Mouse (Mus musculus): Measurements from ENCODE around the gene Sncg. TPM values are rescaled to one million over a fixed set of nuclear protein-coding genes. Genes with fewer than 3 reads are reported as not detected.

Gene Sncg
- polyA plus RNA-seq, 1 experiment from 2014 or later = 37.9 TPM

DNA sequence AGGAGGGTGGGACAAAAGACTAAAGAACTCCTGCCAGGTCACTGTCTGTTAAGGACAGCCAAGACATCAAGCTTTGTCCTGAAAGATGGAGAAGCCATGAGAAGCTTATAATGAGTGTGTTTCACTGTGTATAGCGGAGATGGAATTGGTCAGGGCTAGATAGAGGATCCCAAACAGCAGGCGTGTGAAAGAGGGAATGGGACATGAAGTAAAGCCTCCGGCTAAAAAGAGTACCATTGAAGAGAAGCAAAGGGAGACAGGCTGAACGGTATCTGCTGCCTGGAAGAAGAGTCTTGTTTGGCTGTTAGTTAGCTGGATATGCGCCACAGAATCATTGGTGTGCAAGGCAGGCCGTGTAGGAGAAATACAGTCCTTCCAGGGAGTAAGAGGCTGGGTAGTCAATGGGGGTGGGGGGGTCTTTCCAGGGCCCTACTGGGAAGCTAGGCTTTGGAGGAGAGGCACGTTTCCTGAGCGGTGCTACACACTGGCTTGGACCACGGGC lies 43.9 kb downstream of the Sncg start:
- Histone ChIP-seq H3K4me2 (ENCODE audit: low read depth, low read length) (no peak overlapping the region), H3K27me3 (replicated peaks; ENCODE audit: control insufficient read depth, insufficient read depth, low read length) (no peaks in the 10 kb centered on the region), H3K9me3 (ENCODE audit: control insufficient read depth, low read length) (no peaks in the 10 kb centered on the region), H3K4me1 (ENCODE audit: control insufficient read depth, insufficient read depth, low read length) (no peaks in the 10 kb centered on the region), H3K36me3 (ENCODE audit: control insufficient read depth, insufficient read depth, low read length) (peaks cover 18% of the 10 kb centered on the region), H3K9ac (ENCODE audit: low read depth, low read length) (no peak overlapping the region), H3K4me3 (ENCODE audit: low read length) (no peak overlapping the region), H3K27ac (ENCODE audit: low read length) (no peak overlapping the region)
- no peak for ATAC-seq
- WGBS = 90% methylated on average over 9 of the region's 9 CpGs

DNA sequence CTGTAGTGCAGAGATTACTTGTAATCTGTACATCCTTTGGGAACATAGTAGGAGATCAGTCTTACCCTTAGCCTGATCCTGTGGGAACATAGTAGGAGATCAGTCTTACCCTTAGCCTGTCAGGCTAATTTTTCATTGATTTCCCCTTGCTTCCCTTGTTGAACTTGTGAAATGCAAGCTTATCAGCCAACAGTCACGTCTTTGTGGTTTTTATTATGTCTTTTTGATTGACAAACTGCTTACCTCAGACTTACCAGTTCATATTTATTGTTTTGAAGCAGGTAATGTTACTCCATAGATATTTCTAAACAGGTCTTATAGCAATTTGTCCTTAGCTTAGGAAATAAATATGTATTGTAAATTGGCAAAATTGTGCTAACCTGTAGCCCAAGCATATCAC lies 47.0 kb downstream of the Sncg start:
- no peaks in the 10 kb centered on the region for H3K27me3 ChIP-seq (replicated peaks; ENCODE audit: control insufficient read depth, insufficient read depth, low read length)
- H3K9me3 ChIP-seq (ENCODE audit: control insufficient read depth, low read length) = no peaks in the 10 kb centered on the region
- H3K4me2 ChIP-seq (ENCODE audit: low read depth, low read length) = no peak overlapping the region
- 55% methylated on average over 1 of the region's 1 CpGs for WGBS
- no peak overlapping the region for H3K4me3 ChIP-seq (ENCODE audit: low read length)
- H3K27ac ChIP-seq (ENCODE audit: low read length) = no peak overlapping the region
- no peak for ATAC-seq
- H3K36me3 ChIP-seq (ENCODE audit: control insufficient read depth, insufficient read depth, low read length) = peaks cover 13% of the 10 kb centered on the region
- no peak overlapping the region for H3K9ac ChIP-seq (ENCODE audit: low read depth, low read length)
- no peaks in the 10 kb centered on the region for H3K4me1 ChIP-seq (ENCODE audit: control insufficient read depth, insufficient read depth, low read length)

DNA sequence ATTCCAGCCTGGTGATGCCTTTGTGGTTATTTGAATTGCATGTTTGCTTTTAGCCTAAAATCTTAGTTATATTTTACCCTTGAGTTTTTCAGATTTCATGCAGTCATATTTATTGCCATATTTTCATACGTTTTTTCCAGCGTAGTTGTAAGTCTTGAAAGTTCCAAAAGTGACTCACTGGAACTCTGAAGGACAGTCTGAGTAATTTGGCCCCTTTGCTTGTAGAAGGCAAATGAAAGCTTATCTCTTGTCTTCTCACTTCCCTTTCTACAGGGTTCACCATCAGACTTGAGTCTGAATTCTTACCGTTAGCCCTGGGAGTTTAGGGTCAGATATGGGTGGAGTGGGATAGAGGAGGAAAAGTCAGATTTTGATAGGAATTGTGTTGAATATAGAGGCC lies 48.0 kb downstream of the Sncg start:
- Histone ChIP-seq H3K4me1 (ENCODE audit: control insufficient read depth, insufficient read depth, low read length) (no peaks in the 10 kb centered on the region), H3K27ac (ENCODE audit: low read length) (no peak overlapping the region), H3K36me3 (ENCODE audit: control insufficient read depth, insufficient read depth, low read length) (peaks cover 11% of the 10 kb centered on the region), H3K9me3 (ENCODE audit: control insufficient read depth, low read length) (no peaks in the 10 kb centered on the region), H3K4me2 (ENCODE audit: low read depth, low read length) (no peak overlapping the region), H3K9ac (ENCODE audit: low read depth, low read length) (no peak overlapping the region), H3K27me3 (replicated peaks; ENCODE audit: control insufficient read depth, insufficient read depth, low read length) (no peaks in the 10 kb centered on the region), H3K4me3 (ENCODE audit: low read length) (no peak overlapping the region)
- no peak for ATAC-seq
- WGBS = 86% methylated on average over 3 of the region's 3 CpGs

DNA sequence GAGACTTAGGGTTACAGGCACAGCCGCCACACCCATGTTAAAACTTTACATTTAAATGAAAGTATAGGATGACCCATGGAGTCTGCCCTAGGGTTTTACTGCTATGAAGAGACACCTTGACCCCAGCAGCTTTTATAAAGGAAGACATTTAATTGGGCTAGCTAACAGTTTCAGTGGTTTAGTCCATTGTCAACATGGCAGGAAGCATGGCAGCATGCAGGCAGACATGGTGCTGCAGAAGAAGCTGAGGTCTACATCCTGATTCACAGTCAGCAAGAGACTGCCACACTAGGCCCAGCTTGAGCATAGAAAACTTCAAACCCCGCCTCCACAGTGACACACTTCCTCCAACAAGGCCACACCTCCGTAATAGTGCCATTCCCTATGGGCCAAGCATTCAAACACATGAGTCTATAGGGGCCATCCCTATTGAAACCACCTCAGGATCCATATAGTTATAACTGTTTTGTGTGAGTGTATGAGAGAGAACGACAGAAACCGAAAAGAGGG lies 51.0 kb downstream of the Sncg start:
- WGBS = 97% methylated on average over 5 of the region's 5 CpGs
- Histone ChIP-seq H3K9me3 (ENCODE audit: control insufficient read depth, low read length) (no peaks in the 10 kb centered on the region), H3K4me2 (ENCODE audit: low read depth, low read length) (no peak overlapping the region), H3K4me3 (ENCODE audit: low read length) (no peak overlapping the region), H3K27me3 (replicated peaks; ENCODE audit: control insufficient read depth, insufficient read depth, low read length) (no peaks in the 10 kb centered on the region), H3K36me3 (ENCODE audit: control insufficient read depth, insufficient read depth, low read length) (peaks cover 16% of the 10 kb centered on the region), H3K9ac (ENCODE audit: low read depth, low read length) (no peak overlapping the region), H3K27ac (ENCODE audit: low read length) (no peak overlapping the region), H3K4me1 (ENCODE audit: control insufficient read depth, insufficient read depth, low read length) (no peaks in the 10 kb centered on the region)
- ATAC-seq = no peak

Other genes starting within 250 kb of the Sncg start
- gene Npy4r, start 222.3 kb downstream of the Sncg start, polyA plus RNA-seq (2015; fragmentation: Nextera tagmentation; extraction: Ambion mirVana) = 0.42 and 0.48 TPM in 2 replicates
- 0.26 and 0.27 TPM in 2 replicates for gene Gprin2, start 173.1 kb downstream of the Sncg start, polyA plus RNA-seq (2015; fragmentation: Nextera tagmentation; extraction: Ambion mirVana)
- 0.86 and 1.2 TPM in 2 replicates for gene Syt15, start 155.2 kb downstream of the Sncg start, polyA plus RNA-seq (2015; fragmentation: Nextera tagmentation; extraction: Ambion mirVana)
- gene Shld2, start 64.3 kb downstream of the Sncg start, polyA plus RNA-seq (2015; fragmentation: Nextera tagmentation; extraction: Ambion mirVana) = 5.8 and 7.1 TPM in 2 replicates
- gene Glud1, start 64.1 kb downstream of the Sncg start, polyA plus RNA-seq (2015; fragmentation: Nextera tagmentation; extraction: Ambion mirVana) = 72.9 and 73.6 TPM in 2 replicates
- gene Fam25c, start 19.4 kb downstream of the Sncg start, polyA plus RNA-seq (2015; fragmentation: Nextera tagmentation; extraction: Ambion mirVana) = not detected in 2 replicates
- gene Mmrn2, start 676 bp upstream of the Sncg start, polyA plus RNA-seq (2015; fragmentation: Nextera tagmentation; extraction: Ambion mirVana) = 7.1 and 7.2 TPM in 2 replicates
- 11.0 and 15.6 TPM in 2 replicates for gene Bmpr1a, start 128.6 kb upstream of the Sncg start, polyA plus RNA-seq (2015; fragmentation: Nextera tagmentation; extraction: Ambion mirVana)
- gene 9230112D13Rik, start 148.0 kb upstream of the Sncg start, polyA plus RNA-seq (2015; fragmentation: Nextera tagmentation; extraction: Ambion mirVana) = not detected in 2 replicates
- 12.8 and 15.7 TPM in 2 replicates for gene Ldb3, start 213.9 kb upstream of the Sncg start, polyA plus RNA-seq (2015; fragmentation: Nextera tagmentation; extraction: Ambion mirVana)
- gene Opn4, start 225.4 kb upstream of the Sncg start, polyA plus RNA-seq (2015; fragmentation: Nextera tagmentation; extraction: Ambion mirVana) = 0.34 TPM in 1 of 2 replicates, not detected in the other